Mouse (Mus musculus) cerebellum, adult 11-12 months (tissue): Measurements from ENCODE around the gene 1810055G02Rik.

ENCODE experiments used
- DNase-seq: peaks from one replicate; pipeline ENCODE4 v3.0.0; 2022

Gene 1810055G02Rik

GRCm38 (mm10) chr19:3743851-3744512 is 35.9 kb downstream of the 1810055G02Rik start:
- DNase-seq, result peak; percentile 79

- DNase-seq, result no peak
These were observed 44.6 kb downstream of the 1810055G02Rik start for GRCm38 (mm10) chr19:3752621-3753239.

GRCm38 (mm10) chr19:3753240-3753633 is 45.1 kb downstream of the 1810055G02Rik start:
- no peak for DNase-seq

- no peak for DNase-seq
These were observed 45.6 kb downstream of the 1810055G02Rik start for GRCm38 (mm10) chr19:3753738-3754137.

- DNase-seq, result no peak
These were observed 49.8 kb downstream of the 1810055G02Rik start for GRCm38 (mm10) chr19:3757861-3758260.

- DNase-seq, result peak; percentile 73
These were observed 57.2 kb downstream of the 1810055G02Rik start for GRCm38 (mm10) chr19:3765221-3765820.

GRCm38 (mm10) chr19:3766378-3766777 is 58.3 kb downstream of the 1810055G02Rik start:
- peak; percentile 47 for DNase-seq

GRCm38 (mm10) chr19:3767276-3767780 is 59.2 kb downstream of the 1810055G02Rik start, which contains the start of gene Kmt5b:
Kmt5b (plus strand) TSS chr19:3767421.
- DNase-seq, result peak; percentile 78
